Mouse (Mus musculus): Measurements from ENCODE around the gene Bend5.
A peak's percentile ranks its signal among the peaks of the same experiment; 100 is the strongest.

Bend5 gene

DNA sequence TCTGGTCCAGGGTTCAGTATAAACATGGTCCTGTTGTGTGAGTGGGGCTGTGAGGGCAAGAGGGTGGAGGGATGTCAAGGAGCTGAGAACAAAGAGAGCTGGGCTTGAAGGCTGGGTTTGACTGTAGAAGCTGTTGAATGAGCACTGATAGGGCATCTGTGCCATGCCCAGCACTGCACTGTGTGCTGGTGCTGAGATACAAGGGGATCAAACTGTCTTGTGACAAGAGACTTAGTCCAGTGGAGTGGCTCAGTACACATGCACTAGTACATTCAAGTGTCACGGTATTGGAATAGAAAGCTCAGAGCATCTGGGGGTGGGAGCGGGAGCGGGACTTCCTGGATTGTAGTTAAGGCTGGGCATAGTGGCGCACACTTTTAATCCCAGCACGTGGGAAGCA, 71.4 kb downstream of the Bend5 start:
- DNase-seq (ENCODE audit: low spot score), result no peak

GRCm38 (mm10) chr4:111487233-111487843, 72.5 kb downstream of the Bend5 start:
- no peak for DNase-seq (ENCODE audit: low spot score)

DNA sequence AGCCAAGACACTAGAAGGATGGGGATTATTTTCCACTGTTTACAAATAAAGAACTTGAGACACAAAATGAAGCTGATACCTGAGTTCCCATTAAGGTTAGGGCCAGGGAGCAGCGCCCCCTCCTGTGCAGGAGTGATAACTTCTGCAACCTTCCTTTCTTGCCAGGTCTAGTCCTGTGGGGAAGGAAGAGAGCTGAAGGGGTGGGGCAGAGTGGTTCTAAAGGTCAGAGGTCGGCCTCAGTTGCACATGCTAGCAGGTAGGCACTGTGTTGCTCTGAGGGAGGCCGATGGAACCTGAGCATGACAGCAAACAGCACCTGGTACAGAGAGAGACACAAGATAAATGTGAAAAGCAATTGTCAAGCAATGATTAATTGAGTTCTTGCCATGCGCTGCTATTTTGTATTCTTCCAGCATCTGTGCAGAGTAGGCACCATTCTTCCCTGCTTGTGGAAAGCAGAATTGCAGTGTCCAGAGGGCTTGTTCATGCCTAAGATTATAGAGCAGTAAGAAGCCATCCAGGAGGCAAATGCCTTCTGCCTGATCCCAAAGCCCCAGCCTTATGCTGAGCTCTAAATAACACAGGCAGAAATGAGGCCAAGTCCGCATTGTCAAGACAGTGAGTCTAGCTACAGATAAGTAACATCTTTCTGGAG, 79.1 kb downstream of the Bend5 start:
- no peak for DNase-seq (ENCODE audit: low spot score)

DNA sequence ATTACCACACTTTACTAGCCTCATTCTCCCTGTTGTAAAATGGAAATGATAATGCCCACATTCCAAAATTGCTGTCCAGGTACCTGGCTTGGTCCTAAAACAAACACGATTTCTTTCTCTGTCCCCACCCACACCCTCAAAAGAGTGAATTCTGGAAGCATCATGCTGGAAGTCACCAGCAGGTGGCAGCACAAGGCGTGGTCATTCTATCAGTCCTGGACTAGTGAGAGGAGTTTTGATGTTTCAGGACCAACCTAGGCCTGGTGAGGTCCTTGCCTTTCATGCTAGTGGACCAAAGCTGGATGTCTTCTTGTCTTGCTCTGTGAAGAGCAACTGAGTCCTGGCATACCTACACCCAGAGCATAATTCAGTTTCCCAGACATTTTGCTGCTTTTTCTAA, 81.1 kb downstream of the Bend5 start:
- peak; percentile 72 for DNase-seq (ENCODE audit: low spot score)

- DNase-seq (ENCODE audit: low spot score), result no peak
Measured at GRCm38 (mm10) chr4:111498751-111499150, 83.9 kb downstream of the Bend5 start.

- no peak for DNase-seq (ENCODE audit: low spot score)
Measured at GRCm38 (mm10) chr4:111501441-111501840, 86.6 kb downstream of the Bend5 start.

DNA sequence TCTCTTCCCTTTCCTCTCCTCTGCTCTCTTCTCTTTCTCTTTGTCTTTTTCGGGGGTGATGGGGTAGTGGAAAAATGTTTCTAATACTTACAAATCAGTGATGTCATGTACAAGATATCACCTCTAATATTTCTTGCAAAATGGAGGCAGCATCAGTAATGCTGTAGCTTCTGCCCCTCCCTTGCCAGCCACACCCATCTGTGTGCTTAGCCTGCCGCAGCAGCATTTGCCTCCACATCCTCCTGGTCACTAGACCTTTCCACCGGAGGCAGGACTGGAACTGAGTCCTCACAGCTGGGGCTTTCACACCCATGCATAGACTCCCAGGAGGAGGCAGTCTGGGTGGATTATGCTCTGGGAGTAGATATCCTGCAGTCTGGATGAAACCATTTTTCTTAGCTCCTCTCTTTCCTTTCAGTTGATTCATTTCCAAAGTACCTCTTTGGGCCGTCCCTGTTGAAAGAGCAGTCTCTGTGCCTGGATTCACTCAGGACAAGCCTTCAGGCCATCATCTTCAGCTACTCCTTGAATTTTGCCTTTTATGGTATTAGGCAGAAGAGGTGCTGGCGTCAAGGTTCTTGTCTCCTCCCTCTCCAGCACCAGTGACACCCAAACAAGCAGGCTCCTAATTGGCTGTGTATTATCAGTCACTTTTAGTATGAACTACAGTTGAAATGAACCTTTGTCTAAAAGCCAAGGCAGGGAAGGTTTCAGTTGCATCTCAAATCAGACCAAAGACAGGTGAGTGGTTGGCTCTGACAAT, 88.3 kb downstream of the Bend5 start:
- DNase-seq (ENCODE audit: low spot score), result no peak

DNA sequence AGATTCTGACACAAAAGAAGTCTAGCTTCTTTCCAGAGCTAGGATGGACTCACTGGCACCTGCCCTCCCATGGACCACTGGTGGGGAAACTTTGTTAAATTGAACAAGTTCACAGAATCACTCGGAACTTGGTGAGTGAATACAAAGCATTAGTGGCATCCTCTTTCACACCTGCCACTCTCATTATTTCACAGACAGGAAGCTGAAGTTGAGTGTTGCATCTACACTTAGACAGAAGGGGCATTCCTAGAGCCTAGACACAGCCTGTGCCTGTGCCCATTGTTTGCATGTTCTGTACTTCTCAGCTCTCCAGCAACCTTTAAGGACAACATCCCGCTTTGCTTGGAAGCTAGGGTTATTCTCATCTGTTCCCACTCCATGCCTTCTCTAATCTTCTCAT, 90.1 kb downstream of the Bend5 start:
- DNase-seq (ENCODE audit: low spot score), result no peak

Measured in urinary bladder, postnatal 14 days (tissue).